Mouse (Mus musculus) liver, embryonic 15.5 days (tissue): ENCODE results near the gene Hdac9. TPM values are rescaled to one million over a fixed set of nuclear protein-coding genes. Genes with fewer than 3 reads are reported as not detected.

Experiments used
- ATAC-seq: fragments of 200-750 bp; cut with Nextera tagmentation; 2 replicates; pipeline ENCODE4 v1.8.0; 2017; ENCODE audit warnings: moderate number of reproducible peaks, mild to moderate bottlenecking, moderate library complexity; ENCODE audit not compliant: insufficient read depth
- H3K27ac ChIP-seq: fragments of 300-500 bp; sonication (generic); replicated peaks from 2 replicates; pipeline ENCODE4 v1.5.1; 2015; ENCODE audit warnings: mild to moderate bottlenecking, inconsistent platforms
- H3K27me3 ChIP-seq: fragments of 300-500 bp; sonication (generic); 2 replicates; pipeline ENCODE4 v1.6.1; 2015; ENCODE audit warnings: mild to moderate bottlenecking, inconsistent platforms
- H3K36me3 ChIP-seq: fragments of 300-500 bp; sonication (generic); replicated peaks from 2 replicates; pipeline ENCODE4 v1.6.1; 2015; ENCODE audit warnings: moderate library complexity, mild to moderate bottlenecking, inconsistent platforms
- H3K4me1 ChIP-seq: fragments of 300-500 bp; sonication (generic); replicated peaks from 2 replicates; pipeline ENCODE4 v1.6.1; 2015; ENCODE audit warnings: inconsistent platforms
- H3K4me2 ChIP-seq: fragments of 300-500 bp; sonication (generic); 2 replicates; pipeline ENCODE4 v1.6.1; 2015; ENCODE audit warnings: moderate library complexity, mild to moderate bottlenecking, inconsistent platforms
- H3K4me3 ChIP-seq: fragments of 300-500 bp; sonication (generic); replicated peaks from 2 replicates; pipeline ENCODE4 v1.5.1; 2015; ENCODE audit warnings: mild to moderate bottlenecking, inconsistent platforms
- H3K9ac ChIP-seq: fragments of 300-500 bp; sonication (generic); 2 replicates; pipeline ENCODE4 v1.6.1; 2015; ENCODE audit warnings: moderate library complexity, mild to moderate bottlenecking, inconsistent platforms
- H3K9me3 ChIP-seq: fragments of 300-500 bp; sonication (generic); replicated peaks from 2 replicates; pipeline ENCODE4 v1.6.1; 2016; ENCODE audit warnings: inconsistent platforms
- WGBS: fragments of 180-500 bp; shearing (Covaris S2); methylation state at CpG from one replicate; pipeline ENCODE4 v1.1.7; 2015; ENCODE audit warnings: mixed read lengths; ENCODE audit not compliant: insufficient replicate concordance; 5-methylcytosine and 5-hydroxymethylcytosine counted together
- polyA plus RNA-seq: library from polyadenylated mRNA; unstranded; fragments of >200 nt; fragmentation: Nextera tagmentation; extraction: Ambion mirVana; gene quantifications from 2 replicates; pipeline ENCODE4 v1.2.1, GENCODE M21; 2015

The Hdac9 gene
- polyA plus RNA-seq, 1 experiment from 2014 or later, result 1.5 TPM

- Histone ChIP-seq H3K27me3 (no peaks in the 10 kb centered on the region), H3K9me3 (no peaks in the 10 kb centered on the region), H3K9ac (no peak overlapping the region), H3K4me1 (no peaks in the 10 kb centered on the region), H3K4me3 (no peak overlapping the region), H3K27ac (no peak overlapping the region), H3K36me3 (no peaks in the 10 kb centered on the region), H3K4me2 (no peak overlapping the region)
- ATAC-seq, result no peak
- 64% methylated on average over 2 of the region's 2 CpGs for WGBS
Measured at GRCm38 (mm10) chr12:34342761-34343160, 574.1 kb downstream of the Hdac9 start.

GRCm38 (mm10) chr12:34338886-34339285 lies 578.0 kb downstream of the Hdac9 start:
- Histone ChIP-seq H3K4me3 (no peak overlapping the region), H3K36me3 (no peaks in the 10 kb centered on the region), H3K27me3 (no peaks in the 10 kb centered on the region), H3K9ac (no peak overlapping the region), H3K9me3 (no peaks in the 10 kb centered on the region), H3K4me1 (no peaks in the 10 kb centered on the region), H3K4me2 (no peak overlapping the region), H3K27ac (no peak overlapping the region)
- no peak for ATAC-seq
- WGBS, result 27% methylated on average over 4 of the region's 4 CpGs

- H3K27ac ChIP-seq, result no peak overlapping the region
- no peak overlapping the region for H3K9ac ChIP-seq
- H3K36me3 ChIP-seq, result no peaks in the 10 kb centered on the region
- H3K4me2 ChIP-seq, result no peak overlapping the region
- H3K9me3 ChIP-seq, result no peaks in the 10 kb centered on the region
- no peaks in the 10 kb centered on the region for H3K4me1 ChIP-seq
- 44% methylated on average over 4 of the region's 4 CpGs for WGBS
- no peaks in the 10 kb centered on the region for H3K27me3 ChIP-seq
- H3K4me3 ChIP-seq, result no peak overlapping the region
- no peak for ATAC-seq
Measured at GRCm38 (mm10) chr12:34334455-34335084, 582.3 kb downstream of the Hdac9 start.

GRCm38 (mm10) chr12:34332884-34333283 lies 584.0 kb downstream of the Hdac9 start:
- no peak overlapping the region for H3K27ac ChIP-seq
- WGBS, result 23% methylated on average over 4 of the region's 4 CpGs
- no peak for ATAC-seq
- H3K27me3 ChIP-seq, result no peaks in the 10 kb centered on the region
- no peaks in the 10 kb centered on the region for H3K4me1 ChIP-seq
- H3K9ac ChIP-seq, result no peak overlapping the region
- no peak overlapping the region for H3K4me3 ChIP-seq
- no peaks in the 10 kb centered on the region for H3K9me3 ChIP-seq
- H3K4me2 ChIP-seq, result no peak overlapping the region
- no peaks in the 10 kb centered on the region for H3K36me3 ChIP-seq

- no peaks in the 10 kb centered on the region for H3K4me1 ChIP-seq
- H3K4me3 ChIP-seq, result no peak overlapping the region
- H3K27ac ChIP-seq, result no peak overlapping the region
- no peaks in the 10 kb centered on the region for H3K27me3 ChIP-seq
- ATAC-seq, result no peak
- no peaks in the 10 kb centered on the region for H3K36me3 ChIP-seq
- H3K9me3 ChIP-seq, result no peaks in the 10 kb centered on the region
- no peak overlapping the region for H3K4me2 ChIP-seq
- no peak overlapping the region for H3K9ac ChIP-seq
- 63% methylated on average over 1 of the region's 1 CpGs for WGBS
Measured at GRCm38 (mm10) chr12:34327111-34327510, 589.8 kb downstream of the Hdac9 start.

- Histone ChIP-seq H3K4me3 (no peak overlapping the region), H3K27ac (no peak overlapping the region), H3K9ac (no peak overlapping the region), H3K27me3 (no peaks in the 10 kb centered on the region), H3K4me2 (no peak overlapping the region), H3K4me1 (no peaks in the 10 kb centered on the region), H3K9me3 (no peaks in the 10 kb centered on the region), H3K36me3 (no peaks in the 10 kb centered on the region)
- 74% methylated on average over 15 of the region's 15 CpGs for WGBS
- no peak for ATAC-seq
Measured at GRCm38 (mm10) chr12:34312113-34312719, 604.7 kb downstream of the Hdac9 start.

- H3K4me1 ChIP-seq, result no peaks in the 10 kb centered on the region
- no peak overlapping the region for H3K27ac ChIP-seq
- no peaks in the 10 kb centered on the region for H3K9me3 ChIP-seq
- 43% methylated on average over 3 of the region's 3 CpGs for WGBS
- H3K27me3 ChIP-seq, result no peaks in the 10 kb centered on the region
- no peak overlapping the region for H3K4me3 ChIP-seq
- ATAC-seq, result no peak
- no peaks in the 10 kb centered on the region for H3K36me3 ChIP-seq
- no peak overlapping the region for H3K4me2 ChIP-seq
- no peak overlapping the region for H3K9ac ChIP-seq
Measured at GRCm38 (mm10) chr12:34305453-34305852, 611.4 kb downstream of the Hdac9 start.

DNA sequence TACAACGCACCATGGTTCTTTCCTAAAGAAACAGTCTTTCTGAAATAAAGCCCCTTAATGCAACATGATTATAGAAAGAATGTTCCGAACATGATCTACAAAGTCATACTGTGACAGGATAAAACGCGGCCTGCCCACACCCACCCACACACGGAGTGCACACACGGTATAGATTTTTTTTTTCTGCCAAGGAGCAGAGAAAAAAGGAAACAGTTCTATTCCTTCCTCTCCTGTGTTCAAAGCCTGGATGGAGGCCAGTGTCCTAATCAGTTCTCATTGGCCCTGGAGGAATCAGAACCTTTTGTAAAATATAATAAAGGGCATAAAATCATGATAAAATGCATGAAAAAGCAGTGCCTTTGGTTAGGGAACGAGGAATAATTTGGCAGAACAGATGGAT lies 624.5 kb downstream of the Hdac9 start:
- Histone ChIP-seq H3K4me1 (no peaks in the 10 kb centered on the region), H3K9ac (no peak overlapping the region), H3K27me3 (no peaks in the 10 kb centered on the region), H3K4me2 (no peak overlapping the region), H3K4me3 (no peak overlapping the region), H3K36me3 (no peaks in the 10 kb centered on the region), H3K9me3 (no peaks in the 10 kb centered on the region), H3K27ac (no peak overlapping the region)
- 70% methylated on average over 7 of the region's 7 CpGs for WGBS
- ATAC-seq, result no peak

GRCm38 (mm10) chr12:34287218-34287617 lies 629.7 kb downstream of the Hdac9 start:
- H3K9me3 ChIP-seq, result no peaks in the 10 kb centered on the region
- H3K27me3 ChIP-seq, result no peaks in the 10 kb centered on the region
- no peaks in the 10 kb centered on the region for H3K4me1 ChIP-seq
- ATAC-seq, result no peak
- H3K36me3 ChIP-seq, result no peaks in the 10 kb centered on the region
- 64% methylated on average over 2 of the region's 2 CpGs for WGBS
- no peak overlapping the region for H3K27ac ChIP-seq
- H3K9ac ChIP-seq, result no peak overlapping the region
- H3K4me3 ChIP-seq, result no peak overlapping the region
- no peak overlapping the region for H3K4me2 ChIP-seq

DNA sequence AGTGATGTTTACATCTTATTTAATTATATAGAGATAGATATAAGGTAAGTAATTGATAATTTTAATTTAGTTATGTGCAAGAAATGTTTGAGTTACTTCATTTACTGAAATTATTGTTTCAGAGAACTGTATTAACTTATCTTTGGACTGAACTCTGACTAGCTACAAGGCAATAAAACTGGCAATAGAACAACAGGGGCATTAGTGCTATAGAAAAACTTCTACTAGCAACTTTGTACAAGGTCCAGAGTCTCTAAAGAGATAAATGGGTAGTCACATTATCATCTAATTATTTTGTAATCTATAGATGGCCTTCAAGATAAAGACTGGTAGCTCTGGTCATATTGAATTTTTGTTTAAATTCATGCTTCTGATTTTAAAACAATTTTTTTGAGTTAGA lies 632.0 kb downstream of the Hdac9 start:
- H3K9me3 ChIP-seq, result no peaks in the 10 kb centered on the region
- no peak overlapping the region for H3K4me2 ChIP-seq
- H3K4me1 ChIP-seq, result no peaks in the 10 kb centered on the region
- no peak overlapping the region for H3K27ac ChIP-seq
- H3K27me3 ChIP-seq, result no peaks in the 10 kb centered on the region
- ATAC-seq, result no peak
- H3K9ac ChIP-seq, result no peak overlapping the region
- no peaks in the 10 kb centered on the region for H3K36me3 ChIP-seq
- H3K4me3 ChIP-seq, result no peak overlapping the region

GRCm38 (mm10) chr12:34284396-34284795 lies 632.5 kb downstream of the Hdac9 start:
- ATAC-seq, result no peak
- Histone ChIP-seq H3K4me1 (no peaks in the 10 kb centered on the region), H3K9me3 (no peaks in the 10 kb centered on the region), H3K27ac (no peak overlapping the region), H3K4me2 (no peak overlapping the region), H3K4me3 (no peak overlapping the region), H3K9ac (no peak overlapping the region), H3K36me3 (no peaks in the 10 kb centered on the region), H3K27me3 (no peaks in the 10 kb centered on the region)
- WGBS, result 59% methylated on average over 3 of the region's 3 CpGs

DNA sequence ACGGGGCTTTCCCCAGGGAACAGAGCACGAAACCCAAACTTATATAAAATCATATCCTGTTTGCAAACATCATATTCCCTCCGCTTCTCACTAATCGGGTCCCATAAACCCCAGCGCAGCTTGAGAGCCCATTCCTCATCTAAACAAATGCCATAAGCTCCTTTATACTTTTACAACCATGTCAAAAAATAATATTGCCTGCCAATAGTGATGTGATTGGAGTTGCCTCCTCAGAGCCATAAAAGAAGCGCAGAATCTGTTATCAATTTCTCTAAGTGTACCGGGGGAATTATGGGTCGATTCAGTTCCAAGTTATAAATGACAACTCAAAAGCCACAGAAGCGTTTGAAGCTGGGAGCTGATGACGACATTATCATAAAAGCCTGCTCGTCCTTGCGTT lies 638.1 kb downstream of the Hdac9 start:
- Histone ChIP-seq H3K36me3 (no peaks in the 10 kb centered on the region), H3K4me3 (no peak overlapping the region), H3K4me2 (no peak overlapping the region), H3K9ac (no peak overlapping the region), H3K27ac (no peak overlapping the region), H3K27me3 (no peaks in the 10 kb centered on the region), H3K4me1 (no peaks in the 10 kb centered on the region), H3K9me3 (no peaks in the 10 kb centered on the region)
- 67% methylated on average over 12 of the region's 12 CpGs for WGBS
- no peak for ATAC-seq
